Mouse (Mus musculus) stomach, postnatal 0 days (tissue): ENCODE data around the gene Gnb1l.

Experiments used
- CTCF ChIP-seq: IDR thresholded peaks from 2 replicates; pipeline ENCODE4 v1.5.1; 2016; ENCODE audit warnings: antibody characterized with exemption, low read depth, mild to moderate bottlenecking, moderate library complexity
- EP300 ChIP-seq: optimal IDR thresholded peaks from 2 replicates; pipeline ENCODE3; 2016; ENCODE audit warnings: antibody characterized with exemption

DNA sequence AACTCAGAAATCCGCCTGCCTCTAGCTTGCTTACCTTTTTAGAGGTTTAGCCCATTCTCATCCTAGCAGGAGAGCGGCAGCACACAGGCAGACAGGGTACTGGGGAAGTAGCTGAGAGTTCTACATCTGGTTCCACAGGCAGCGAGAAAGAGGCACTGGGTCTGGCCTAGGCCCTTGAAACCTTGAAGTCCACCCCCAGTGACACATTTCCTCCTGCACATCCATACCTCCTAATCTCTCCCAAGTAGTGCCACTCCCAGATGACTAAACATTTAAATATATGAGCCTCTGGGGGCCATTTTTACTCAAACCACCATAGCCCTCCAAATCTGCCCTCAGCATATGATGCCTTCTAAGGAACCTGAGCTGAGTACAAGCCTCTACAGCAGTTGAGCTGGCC is 16.1 kb upstream of the Gnb1l start:
- TF ChIP-seq CTCF (no peak), EP300 (no peak)
